Mouse (Mus musculus): ENCODE results near the gene Adra1d. TPM values are rescaled to one million over a fixed set of nuclear protein-coding genes. Genes with fewer than 3 reads are reported as not detected.

The Adra1d gene
- polyA plus RNA-seq, 1 experiment: 18.6 TPM

DNA sequence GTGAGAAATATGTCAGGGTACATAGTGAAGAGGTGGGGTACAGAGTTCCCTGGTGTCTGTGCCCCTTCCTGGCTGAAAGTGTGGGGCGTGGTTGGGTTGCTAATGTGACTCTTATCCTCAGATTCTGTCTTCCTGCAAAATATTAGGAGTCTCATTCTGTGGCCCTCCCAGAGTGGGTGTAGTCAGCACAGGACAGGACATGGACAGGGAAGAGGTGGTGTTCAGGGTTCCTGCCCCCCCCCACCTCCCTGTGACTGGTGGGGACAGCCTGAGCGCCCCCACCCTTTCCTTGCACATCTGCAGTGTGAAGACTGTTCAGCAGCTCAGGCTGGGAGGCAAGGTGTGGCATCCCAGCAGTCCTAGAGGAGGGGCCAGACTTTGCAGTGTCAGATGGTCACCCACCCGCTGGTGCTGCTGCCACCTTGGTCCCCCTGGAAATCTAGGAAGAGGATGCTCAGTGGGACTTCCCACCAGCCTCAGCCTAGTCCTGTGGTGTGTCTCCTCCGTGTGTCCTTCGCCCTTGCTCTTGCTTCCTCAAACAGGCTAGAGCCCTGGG, 62.7 kb downstream of the Adra1d start:
- no peak for DNase-seq (ENCODE audit: extremely low spot score in 1 of 2, low spot score in 1 of 2)

DNA sequence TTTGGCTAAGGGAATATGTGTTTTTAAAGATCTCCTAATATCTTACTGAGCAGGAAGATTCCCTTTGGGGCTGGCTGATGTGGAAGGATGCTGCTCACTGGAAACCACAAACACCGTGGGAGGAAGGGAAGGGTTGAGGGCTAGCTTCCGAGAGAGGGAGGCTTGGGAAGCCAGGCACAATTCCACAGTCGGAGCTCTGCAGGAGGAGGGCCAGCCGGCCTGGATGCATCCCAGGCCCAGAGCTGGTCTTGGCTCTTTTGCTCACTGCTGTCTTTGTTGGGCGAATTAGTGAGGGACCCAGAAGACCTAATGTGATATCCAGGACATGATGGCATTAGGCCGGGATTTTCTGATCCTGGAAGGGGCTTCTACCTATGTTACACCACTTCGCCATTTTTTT, 63.9 kb downstream of the Adra1d start:
- no peak for DNase-seq (ENCODE audit: extremely low spot score in 1 of 2, low spot score in 1 of 2)

DNA sequence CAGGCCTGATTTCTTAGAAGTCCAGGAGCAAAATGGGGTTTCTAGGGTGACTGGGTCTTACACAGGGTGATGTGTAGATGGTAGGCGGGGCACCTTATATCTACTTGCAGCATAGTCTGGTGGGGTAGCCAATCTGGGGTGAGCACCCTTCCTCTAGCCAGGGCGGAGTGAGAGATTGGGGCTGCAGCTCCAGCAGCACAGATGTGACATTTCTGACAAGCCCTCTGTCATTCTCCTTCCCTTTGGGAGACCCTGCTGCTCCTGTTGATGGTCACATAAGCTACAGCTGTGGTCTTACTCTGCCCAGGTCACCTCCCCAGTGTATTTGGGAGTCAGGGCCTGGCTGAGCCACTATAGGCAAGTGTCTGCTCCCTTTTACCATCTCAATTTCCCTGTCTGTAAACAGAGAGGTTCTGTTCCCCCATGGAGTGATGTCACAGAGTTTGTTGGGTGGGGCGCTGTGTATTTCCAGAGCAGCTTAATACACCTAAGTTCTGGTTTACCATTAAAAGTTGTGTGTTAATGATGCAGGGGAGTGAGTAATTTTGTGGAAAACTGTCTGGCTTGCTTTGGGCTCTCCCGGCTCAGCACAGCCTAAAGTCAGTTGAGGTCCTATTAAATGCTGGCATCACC, 64.7 kb downstream of the Adra1d start:
- no peak for DNase-seq (ENCODE audit: extremely low spot score in 1 of 2, low spot score in 1 of 2)

DNA sequence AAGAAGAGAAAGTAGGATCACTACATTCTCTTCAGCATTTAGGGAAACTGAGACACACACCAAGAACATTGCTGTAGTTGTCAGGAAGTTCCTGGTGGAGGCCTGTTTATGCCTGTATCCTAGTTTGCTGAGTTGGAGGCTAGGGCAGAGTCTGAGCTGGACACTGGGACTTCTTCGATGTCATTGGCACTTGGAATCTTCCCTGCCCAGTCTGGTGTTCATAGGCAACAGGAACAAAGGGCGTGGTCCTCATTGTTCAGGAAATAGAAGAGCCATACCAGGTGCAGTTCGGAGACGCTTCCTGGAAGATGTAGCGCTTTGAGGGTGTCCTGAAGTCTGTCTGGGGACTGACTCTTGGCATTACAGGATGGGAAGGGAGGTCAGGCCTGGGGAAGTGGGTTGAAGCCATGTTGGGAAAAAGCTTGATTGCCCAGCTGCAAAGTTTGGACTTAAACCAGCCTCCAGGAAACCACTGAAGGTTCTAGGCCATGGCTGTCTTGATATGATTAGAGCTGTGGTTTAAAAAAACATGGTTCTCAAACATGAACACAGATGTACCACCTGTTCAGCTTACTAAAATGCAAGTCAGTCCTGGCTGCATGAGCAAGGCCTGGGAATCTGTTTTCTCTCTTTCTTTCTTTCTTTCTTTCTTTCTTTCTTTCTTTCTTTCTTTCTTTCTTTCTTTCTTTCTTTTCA, 65.8 kb downstream of the Adra1d start:
- no peak for DNase-seq (ENCODE audit: extremely low spot score in 1 of 2, low spot score in 1 of 2)

Other genes with a start within 250 kb of the Adra1d start
- gene Rnf24, start 209.4 kb downstream of the Adra1d start, polyA plus RNA-seq (2012; rRNA removed): 20.3 and 21.8 TPM in 2 replicates
- gene Smox, start 70.8 kb downstream of the Adra1d start, polyA plus RNA-seq (2012; rRNA removed): 72.0 and 73.5 TPM in 2 replicates

Measured in frontal cortex, adult 2 months (tissue).